Mouse (Mus musculus): ENCODE measurements around the gene Snx1.

Gene Snx1

GRCm38 (mm10) chr9:66127193-66127546 is 783 bp upstream of the Snx1 start:
- DNase-seq (ENCODE audit: low spot score): no peak

DNA sequence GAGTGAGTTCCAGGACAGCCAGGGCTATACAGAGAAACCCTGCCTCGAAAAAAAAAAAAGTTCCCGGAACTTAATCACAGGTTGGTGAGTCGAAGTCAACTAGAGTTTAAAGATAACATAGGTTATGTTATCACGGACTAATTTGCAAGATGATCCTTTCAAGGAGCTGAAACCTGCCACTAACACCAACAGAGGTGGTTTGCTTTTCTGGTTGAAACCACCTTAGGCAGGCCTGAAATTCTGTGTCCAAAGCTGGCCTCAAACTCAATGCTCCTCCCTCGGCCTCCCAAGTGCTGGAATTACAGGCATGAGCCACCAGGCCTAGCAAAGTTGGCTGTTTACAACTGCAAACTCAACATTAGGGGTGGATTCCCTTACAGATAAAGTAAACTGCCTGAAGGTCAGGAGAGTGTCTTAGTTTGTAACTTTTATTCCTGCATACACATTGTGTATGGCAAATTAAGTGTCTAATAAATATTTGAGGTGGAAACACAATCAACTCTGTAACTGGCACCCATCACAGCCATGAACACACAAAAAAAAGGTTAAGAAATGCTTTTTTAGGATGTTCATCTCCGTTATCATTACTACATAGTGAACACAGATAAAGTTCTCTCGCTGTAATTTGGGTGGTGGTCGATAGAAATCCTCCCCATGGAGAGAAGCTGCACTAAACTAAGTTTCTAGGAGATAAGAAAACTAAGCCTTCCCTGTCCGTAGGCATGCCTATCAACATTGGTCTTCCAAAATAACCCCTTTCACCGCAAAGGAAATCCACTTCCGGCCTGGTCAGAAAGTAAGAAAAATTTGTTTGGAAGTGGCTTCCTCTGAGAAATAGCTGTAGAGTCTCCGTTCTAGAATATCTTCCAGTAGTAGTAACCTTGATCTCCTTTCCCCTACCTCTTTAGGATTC is 588 bp downstream of the Snx1 start:
- no peak for DNase-seq (ENCODE audit: low spot score)

GRCm38 (mm10) chr9:66124681-66125542 is 1.5 kb downstream of the Snx1 start:
- peak; percentile 81 for DNase-seq (ENCODE audit: low spot score)

- DNase-seq (ENCODE audit: low spot score): no peak
Observed at GRCm38 (mm10) chr9:66124111-66124531, 2.3 kb downstream of the Snx1 start.

DNA sequence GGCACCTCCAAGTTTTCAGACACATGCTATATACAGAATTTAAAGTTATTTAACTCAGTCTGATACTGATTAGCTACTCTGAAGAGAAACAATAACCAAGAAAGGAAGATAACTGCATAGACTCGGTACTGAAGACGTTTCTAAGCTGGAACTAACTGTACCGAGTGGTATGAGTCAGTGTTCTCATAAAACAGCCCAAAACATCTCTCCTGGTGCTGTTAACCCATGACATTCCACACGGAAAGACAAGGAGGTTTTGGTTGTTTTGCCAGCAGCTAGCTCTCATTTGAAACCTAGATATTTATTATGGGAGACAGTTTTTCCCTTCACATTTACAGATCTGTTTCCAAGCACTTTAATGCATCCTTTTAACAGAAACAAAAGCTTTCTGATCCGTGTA is 2.7 kb downstream of the Snx1 start:
- DNase-seq (ENCODE audit: low spot score): no peak

- DNase-seq (ENCODE audit: low spot score): no peak
Observed at GRCm38 (mm10) chr9:66121421-66121820, 5.0 kb downstream of the Snx1 start.

DNA sequence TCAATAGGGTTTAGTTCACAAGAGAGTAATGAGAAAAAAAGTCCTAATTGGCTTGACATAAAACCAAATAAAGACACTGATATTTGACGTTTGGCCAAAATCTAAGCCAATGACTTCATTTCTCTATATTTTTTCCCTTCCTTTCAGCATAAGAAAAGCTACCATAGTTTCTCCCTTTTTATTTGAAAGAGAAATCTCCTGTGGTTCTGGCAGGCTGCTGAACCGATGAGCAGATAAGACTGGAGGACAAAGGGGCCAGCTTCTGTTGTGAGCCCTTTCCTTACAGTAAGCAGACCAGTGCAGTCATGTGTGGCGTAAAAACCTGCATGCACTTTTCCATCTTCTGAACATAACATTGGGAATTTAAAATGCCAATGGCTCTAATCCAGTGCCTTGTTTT is 5.4 kb downstream of the Snx1 start:
- no peak for DNase-seq (ENCODE audit: low spot score)

GRCm38 (mm10) chr9:66120106-66120505 is 6.3 kb downstream of the Snx1 start:
- no peak for DNase-seq (ENCODE audit: low spot score)

DNA sequence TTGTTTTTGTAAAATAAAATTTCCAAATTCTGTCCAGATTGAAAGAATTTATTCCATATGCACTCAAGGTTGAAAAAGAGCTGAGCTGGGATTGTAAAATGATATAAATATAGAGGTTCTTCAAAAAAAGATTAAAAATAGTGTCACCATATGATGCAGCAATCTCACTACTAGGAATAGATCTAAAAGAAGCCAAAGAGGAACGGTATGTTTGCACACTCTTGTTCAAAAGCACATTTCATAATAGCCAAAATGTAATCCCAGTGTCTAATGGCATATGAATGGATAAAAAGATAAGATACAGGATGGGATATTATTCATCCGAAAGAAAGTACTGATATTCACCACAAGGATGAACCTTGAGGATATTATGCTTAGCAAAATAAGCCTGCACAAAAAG is 6.9 kb downstream of the Snx1 start:
- DNase-seq (ENCODE audit: low spot score): no peak

- DNase-seq (ENCODE audit: low spot score): no peak
Observed at GRCm38 (mm10) chr9:66116890-66117289, 9.5 kb downstream of the Snx1 start.

- no peak for DNase-seq (ENCODE audit: low spot score)
Observed at GRCm38 (mm10) chr9:66114341-66114740, 12.0 kb downstream of the Snx1 start.

GRCm38 (mm10) chr9:66110611-66111379 is 15.6 kb downstream of the Snx1 start:
- DNase-seq (ENCODE audit: low spot score): no peak

DNA sequence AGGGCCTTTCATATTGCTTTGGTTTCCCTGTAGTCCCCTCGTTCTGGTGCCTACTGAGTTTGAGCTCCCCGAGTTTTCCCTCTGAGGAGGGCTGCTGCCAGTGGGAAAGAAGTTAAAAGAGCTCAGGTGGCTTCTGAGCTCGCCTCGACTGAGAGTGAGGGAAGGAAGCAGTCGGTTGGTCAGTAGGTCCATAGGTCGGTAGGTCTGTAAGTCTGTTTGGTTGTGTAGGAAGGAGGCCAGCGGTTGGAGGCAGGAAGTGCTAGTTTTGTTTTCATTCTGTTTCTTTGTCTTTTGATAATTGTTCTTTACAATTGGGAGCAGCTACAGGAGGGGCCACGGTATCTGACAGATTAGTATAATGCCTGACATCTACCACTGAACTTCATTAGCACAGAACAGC is 16.3 kb downstream of the Snx1 start:
- no peak for DNase-seq (ENCODE audit: low spot score)

DNA sequence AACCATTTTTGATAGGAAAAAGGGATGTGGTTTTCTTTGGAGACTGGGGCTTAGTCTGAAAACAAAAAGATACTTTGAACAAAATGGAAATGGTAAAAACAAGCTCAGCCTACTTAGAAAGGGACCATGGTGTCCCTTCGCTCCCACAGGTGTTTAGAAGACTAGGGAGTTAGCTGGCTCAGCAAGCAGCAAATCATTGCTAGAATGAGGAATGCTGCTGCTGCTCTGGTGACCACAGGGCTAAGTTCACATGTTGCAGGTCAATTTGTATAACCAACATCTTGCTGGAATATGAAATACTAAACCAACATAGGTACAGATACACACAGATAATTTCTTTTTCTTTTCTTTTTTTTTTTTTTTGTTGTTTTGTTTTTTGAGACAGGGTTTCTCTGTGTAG is 16.8 kb downstream of the Snx1 start:
- no peak for DNase-seq (ENCODE audit: low spot score)

DNA sequence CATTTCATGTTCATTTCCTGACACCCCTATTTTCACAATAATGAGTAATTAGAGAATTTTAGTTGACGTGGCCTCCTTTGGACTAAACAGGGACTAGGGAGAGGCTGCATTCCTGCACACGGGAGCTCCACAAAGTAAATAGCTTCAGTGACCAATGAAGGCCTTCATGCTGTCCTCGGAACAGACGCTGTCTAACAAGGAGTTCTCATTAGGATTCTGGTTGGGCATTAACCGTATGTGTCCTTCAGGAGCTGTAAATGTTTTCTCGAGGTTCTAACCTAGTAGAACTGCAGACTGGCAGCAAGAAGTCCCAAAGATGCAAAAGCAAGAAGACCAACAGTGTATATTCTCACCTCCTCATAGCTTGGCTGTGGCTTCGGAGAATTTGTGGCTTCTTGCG is 21.2 kb downstream of the Snx1 start:
- no peak for DNase-seq (ENCODE audit: low spot score)

DNA sequence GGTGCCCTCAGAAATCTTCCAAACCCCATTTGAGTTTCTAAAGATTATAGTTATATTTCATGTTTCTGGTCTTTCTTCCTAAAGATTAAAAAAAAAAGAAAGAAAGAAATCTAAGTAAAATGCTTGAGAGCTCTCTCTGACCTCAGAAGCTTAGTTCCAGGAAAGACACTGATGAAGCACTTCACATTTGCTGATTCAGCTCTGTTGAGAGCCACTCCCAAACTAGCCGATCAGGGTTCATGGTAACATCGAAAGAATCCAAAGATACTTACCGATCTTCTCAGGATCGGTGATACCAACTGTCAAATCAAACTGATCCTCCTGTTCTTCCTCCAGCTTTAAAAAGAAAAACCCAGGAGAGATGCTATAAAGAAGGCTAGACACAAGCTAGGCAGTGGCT is 21.8 kb downstream of the Snx1 start:
- no peak for DNase-seq (ENCODE audit: low spot score)

DNA sequence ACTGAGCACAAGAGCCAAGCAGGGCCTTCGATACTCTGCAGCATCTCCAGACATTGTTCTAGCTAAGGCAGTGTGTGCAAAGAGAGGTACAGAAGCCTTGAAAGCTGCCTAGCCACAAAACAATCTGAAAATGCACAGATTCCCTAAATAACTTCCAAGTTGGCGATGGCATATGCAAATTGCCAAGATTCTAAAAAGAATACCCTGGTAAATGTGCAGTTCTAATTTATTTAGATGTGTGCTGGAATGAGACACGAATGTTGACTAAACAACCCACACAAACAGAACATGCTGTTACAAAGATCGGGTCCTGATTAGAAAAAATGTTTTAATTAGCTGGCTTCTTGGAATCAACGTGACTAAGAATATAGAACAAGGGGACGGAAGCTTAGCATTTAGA is 23.7 kb downstream of the Snx1 start:
- no peak for DNase-seq (ENCODE audit: low spot score)

GRCm38 (mm10) chr9:66101577-66101976 is 24.8 kb downstream of the Snx1 start:
- DNase-seq (ENCODE audit: low spot score): no peak

GRCm38 (mm10) chr9:66092664-66093063 is 33.7 kb downstream of the Snx1 start:
- DNase-seq (ENCODE audit: low spot score): no peak

DNA sequence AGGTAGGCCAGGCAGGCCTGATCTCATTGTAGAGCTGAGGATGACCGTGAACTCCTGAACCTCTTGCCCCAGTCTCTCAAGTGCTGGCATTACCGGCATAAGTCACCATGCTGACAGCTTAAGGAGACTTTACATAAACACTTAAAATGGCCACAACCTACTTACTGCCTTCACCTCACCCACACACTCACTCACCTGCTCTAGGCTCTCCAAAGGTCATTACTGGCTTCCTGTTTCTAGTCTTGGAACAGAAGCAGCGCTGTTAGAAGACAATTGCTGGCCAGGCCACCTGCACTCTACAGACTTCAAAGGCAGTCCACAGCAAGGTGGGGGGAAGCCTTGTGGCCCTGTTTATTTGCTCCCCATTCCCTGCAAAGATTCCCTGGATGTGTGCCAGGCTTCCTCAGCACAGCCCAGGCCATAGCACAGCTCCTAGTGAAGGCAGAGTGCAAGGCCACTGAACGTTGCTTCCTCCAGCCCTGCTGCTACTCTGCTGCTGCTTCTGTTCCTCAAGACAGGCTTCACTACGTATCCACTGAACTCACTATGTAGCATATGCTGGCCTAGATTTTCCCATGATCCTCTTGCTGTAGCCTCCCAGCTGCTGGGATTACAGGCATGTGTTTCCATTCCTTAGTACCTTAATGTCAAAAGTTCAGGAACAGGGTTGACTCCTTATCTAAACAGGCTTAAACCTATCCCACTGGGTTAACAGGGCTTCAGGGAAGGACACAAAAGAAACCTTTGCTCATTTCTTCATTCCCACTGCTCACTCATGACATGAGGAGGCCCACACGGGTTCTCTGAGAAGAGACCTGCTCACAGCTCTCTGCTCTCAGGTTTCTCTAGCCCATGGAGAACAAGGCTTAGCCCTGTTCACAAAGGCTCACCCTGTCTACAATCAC is 34.8 kb downstream of the Snx1 start:
- no peak for DNase-seq (ENCODE audit: low spot score)

DNA sequence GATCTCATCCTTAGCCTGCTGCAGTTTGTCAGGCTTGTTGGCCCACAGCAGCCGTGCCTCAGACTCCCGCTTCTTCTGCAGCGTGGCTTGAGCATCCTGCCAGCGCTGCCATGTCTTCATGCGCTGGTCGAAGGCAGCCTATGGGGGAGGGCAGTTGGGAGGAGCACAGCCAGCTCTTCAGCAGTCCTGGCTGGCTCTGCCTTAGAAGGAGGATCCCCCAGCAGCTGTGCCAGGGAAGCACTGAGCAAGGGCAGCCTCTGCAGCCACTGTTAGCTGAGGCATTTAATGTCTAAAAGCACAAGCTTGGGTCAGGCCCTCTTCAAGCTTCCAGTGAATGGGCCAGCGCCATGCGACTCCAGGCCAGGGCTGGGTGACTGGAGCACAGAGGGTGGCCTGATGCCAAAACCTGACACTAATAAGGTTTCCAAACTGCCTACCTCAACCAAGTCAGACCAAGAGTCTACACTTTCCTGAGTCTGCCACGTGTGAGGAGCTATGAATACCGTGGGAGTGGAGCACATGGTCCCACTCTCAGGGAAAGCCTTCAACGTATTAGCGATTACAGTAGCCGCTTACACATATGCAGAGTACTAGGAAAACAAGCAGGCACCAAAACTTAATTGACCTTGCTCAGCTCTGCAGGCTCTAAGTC is 35.7 kb downstream of the Snx1 start:
- no peak for DNase-seq (ENCODE audit: low spot score)
